Mouse (Mus musculus) 416B (cell line): Measurements from ENCODE around the gene Ext2.

ENCODE experiments used
- DNase-seq: peaks from one replicate; pipeline ENCODE4 v3.0.0; 2011; ENCODE audit warnings: low read depth

Ext2 gene

GRCm38 (mm10) chr2:93677231-93677630 is 145.1 kb downstream of the Ext2 start:
- no peak for DNase-seq

GRCm38 (mm10) chr2:93671573-93672184 is 150.7 kb downstream of the Ext2 start:
- DNase-seq: no peak

DNA sequence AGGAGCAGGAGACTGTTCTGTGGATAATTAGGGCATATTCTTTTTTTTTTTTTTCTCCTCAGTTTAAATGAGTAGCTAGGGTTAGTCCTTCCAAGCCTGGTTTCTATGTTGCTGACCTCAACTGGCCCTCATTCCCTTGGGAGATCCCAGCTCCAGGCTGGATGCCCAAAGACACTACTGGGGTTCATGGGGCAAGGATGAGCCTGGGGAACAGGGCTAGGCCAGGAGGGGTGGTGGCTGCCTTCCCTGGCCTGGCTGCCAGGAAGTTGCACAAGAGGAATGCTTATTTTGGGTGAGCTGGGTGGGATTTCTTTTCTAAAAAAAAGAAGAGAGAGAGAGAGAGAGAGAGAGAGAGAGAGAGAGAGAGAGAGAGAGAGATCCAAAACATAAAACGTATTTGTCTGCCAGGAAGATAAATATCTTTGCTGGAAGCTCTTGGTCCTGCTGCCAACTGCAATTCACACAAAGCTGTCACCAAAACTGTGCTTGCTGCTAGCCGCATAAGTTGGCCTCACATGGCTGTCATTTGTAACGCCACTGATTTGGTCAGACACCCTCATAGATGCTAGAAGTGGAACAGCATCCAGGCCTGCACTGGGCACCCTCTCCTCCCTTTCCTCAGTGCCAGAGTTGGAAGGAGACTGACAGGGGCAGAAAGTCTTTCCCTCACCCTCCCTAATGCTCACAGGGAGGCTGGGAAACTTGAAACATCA is 156.1 kb downstream of the Ext2 start:
- DNase-seq: no peak

- DNase-seq: no peak
Measured at GRCm38 (mm10) chr2:93665472-93665871, 156.9 kb downstream of the Ext2 start.

DNA sequence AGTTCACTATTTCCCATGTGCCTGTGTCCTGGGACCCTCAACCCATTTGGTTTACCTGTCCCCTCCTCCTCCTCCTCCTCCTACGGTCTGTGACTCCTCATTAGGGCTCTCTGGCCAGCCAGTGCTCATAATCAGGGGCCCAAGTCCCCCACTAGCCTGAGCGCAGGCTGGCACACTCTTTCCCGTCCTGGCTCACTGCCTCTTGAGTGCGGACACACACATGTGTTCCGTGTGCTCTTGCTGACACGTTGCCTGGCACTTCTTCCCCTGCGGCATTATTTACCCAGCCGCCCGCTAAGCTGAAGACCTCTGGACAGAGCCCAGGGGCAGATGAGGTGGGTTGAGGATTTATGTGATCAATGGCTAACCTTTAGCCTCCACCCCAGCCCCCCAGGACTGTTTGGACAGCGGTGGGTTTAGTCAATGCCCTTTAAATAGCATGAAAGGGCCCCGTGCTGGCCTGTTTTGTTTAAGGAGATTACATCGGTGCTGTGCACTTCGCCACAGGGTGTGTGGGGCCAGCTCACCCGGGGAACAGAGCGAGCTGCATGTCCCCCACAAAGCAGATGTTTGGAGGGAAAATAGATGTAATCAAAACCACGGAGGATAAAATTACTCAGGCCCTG is 160.0 kb downstream of the Ext2 start:
- DNase-seq: peak; percentile 6

GRCm38 (mm10) chr2:93661096-93661495 is 161.3 kb downstream of the Ext2 start:
- DNase-seq: peak; percentile 54

- DNase-seq: peak; percentile 55
Measured at GRCm38 (mm10) chr2:93659705-93660308, 162.6 kb downstream of the Ext2 start.

DNA sequence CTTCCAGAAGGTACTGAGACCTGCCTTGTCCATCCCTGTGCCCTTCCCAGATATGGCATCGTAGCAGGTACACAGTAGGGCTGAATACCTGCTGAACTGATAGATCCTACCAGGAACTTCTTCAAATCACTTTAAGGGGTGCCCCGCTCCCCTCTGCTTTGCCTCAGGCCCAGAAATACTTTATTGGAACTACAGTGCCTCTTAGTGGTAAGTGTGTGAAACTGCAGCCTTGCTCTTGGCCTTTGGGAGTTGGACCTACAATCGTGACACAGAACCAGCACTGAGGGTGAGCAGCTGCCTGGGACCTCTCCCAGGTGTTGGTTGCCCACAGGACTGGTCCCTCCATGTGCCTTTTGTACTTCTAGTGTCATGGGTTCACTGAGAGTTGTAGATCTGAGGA is 163.4 kb downstream of the Ext2 start:
- peak; percentile 37 for DNase-seq

GRCm38 (mm10) chr2:93654336-93655055 is 167.9 kb downstream of the Ext2 start:
- no peak for DNase-seq

GRCm38 (mm10) chr2:93649243-93649870 is 173.0 kb downstream of the Ext2 start:
- DNase-seq: no peak

DNA sequence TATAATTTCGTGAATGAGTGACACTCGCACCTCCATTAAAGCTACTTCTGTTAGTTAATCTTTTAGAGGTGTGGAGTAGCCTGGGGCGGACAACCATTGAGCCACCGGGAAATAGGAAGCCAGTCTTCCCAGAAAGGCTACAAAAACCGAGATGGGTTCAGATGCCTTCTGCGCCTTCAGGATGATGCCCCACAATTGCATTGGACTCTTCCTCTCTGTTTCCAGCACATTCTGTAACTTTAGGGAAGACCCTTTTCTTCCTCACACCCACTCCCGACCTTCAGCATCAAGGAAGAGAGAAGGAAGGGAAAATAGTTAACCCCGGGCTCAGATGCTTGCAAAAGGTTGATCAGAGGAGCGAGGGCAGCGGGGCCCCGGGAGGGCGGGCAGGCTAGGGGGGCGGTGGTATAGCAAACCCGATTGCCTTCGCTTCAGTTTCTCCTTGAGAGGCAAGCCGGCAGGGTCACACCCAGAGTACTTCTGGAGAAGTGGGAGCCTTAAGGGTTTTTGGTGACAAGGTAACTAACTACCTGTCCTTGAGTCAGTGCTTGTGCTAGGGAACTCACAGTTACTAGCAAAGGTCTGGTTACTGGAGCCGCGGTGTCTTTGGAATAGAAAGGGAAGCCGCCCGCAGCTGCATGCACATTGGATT is 174.3 kb downstream of the Ext2 start:
- no peak for DNase-seq

- DNase-seq: no peak
Measured at GRCm38 (mm10) chr2:93647051-93647923, 175.1 kb downstream of the Ext2 start.

DNA sequence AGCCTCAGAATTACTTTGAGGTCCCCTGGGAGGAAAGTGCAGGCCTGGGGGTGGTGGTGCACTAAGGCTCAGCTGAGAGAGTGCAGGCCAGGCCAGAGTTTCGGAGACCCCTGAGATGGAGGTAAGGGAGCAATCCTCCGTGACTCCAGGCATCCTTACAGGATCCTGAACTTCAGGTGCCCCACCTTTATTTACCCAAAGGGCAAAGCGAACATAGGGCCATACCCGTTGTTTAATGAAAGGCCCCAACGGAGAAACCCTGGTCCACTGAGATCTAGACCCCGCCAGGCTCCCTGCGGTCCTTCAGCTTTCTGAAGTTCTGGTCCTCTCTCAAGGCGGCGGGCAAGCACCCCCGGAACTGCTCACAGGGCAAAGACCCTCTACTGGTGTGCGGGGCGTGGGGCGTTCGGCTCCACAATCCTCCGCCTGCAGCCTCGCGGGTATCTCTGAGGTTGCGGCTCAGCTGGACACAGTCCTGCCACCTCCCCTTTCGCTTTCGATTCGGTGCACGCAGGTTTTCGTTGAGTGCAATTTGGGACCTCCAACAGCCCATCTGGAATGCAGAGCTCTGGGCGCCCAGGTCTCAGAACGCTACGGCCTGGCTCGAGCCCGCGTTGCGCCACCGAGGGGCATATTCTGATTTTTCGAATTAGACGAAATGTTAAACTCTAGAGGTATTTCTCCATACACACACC is 176.6 kb downstream of the Ext2 start:
- no peak for DNase-seq

- DNase-seq: no peak
Measured at GRCm38 (mm10) chr2:93645197-93645596, 177.2 kb downstream of the Ext2 start.

DNA sequence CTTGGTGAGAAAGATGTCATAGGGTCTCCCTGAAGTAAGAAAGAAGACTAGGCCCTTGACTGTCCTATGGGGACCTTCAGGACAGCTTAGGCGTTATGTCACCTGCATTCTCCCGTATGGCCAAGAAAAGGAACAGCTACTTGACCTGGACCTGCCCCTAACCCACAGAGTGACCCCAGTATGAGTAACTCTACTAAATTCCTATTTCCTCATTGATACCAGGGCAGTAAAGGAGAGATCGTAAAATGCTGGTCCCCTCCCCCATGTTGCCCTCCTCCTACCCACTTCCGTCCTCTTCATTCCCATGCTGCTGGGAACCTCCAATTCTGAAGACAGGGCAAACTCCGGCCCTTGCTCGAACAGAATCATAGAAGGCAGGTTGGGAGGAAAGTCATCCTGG is 177.6 kb downstream of the Ext2 start:
- DNase-seq: no peak

DNA sequence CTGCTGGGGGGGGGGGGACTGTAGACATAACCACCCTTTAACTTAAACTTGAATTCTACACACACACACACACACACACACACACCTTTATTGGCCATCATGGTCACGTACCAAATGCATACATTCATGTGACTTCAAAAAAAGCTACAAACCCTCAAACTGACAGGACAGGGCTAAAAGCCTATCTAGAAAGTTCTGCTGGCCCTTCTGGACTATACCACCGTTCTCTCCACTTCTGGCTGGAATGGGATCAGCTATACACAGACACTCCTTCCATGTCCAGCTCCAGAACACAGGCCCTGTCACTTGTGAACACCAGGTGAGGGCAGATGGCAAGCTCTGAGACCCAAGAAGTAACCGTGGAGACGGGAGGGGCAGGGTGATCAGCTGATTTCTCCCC is 178.1 kb downstream of the Ext2 start:
- no peak for DNase-seq

- DNase-seq: no peak
Measured at GRCm38 (mm10) chr2:93643403-93643780, 179.0 kb downstream of the Ext2 start.

DNA sequence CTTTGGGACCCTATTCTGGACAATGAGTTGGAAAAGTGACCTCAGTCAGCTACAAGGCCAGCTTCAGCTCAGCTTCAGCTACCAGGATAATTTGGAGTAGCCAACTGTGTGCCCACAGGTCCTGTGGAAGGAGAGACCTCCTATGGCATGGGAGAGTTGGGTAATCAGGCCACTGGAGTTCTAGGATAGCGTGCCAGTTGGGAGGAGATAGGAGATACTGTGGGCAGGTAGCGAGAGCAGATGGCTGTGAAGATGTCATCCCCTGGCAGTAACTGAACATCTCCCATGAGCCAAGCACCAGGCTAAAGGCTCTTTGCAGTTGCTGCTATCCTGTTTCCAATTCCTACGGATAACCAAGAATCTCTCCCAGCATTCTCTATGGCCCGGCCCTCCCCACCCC is 187.8 kb downstream of the Ext2 start:
- no peak for DNase-seq

DNA sequence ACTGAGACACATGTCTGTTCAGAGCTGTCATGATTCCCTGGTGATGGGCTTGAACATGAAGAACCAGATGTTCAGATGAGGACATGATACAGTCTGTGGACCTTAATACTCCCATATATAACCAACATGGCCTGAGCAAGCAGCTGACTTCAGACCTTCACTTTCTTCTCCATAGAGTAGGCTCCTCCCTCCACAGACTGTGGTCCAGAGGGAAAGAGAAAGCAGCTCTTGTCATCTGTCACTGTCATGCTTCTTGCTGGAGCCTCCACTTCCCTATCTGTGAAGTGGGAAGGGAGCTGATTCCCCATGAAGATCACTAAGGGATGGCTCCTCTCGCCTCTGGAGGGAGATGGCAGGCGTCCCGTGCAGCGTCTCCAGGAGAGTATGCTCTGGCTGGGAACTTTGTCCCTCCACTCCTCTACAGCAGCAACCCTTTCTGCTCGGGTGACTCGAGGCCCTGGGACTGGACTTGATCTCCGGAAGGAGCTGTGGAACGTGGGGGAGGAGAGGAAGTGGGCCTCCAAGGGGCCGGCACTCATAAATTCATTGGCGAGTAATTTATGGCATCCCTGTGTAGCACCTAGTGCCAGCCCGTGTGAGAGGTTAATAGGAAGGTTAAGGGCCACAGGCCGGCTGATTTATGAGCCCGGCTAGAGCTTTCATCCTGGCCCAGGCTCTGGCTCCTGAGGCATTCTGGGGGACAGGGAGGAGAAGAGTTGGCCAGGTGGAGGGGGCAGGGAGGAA is 197.5 kb downstream of the Ext2 start:
- DNase-seq: no peak
